Mouse (Mus musculus) liver, embryonic 13.5 days (tissue): Measurements from ENCODE around the gene Spata19. TPM values are rescaled to one million over a fixed set of nuclear protein-coding genes. Genes with fewer than 3 reads are reported as not detected.

Source experiments
- ATAC-seq: fragments of 200-750 bp; cut with Nextera tagmentation; 2 replicates; pipeline ENCODE4 v1.8.0; 2017; ENCODE audit warnings: low read depth, mild to moderate bottlenecking, moderate number of reproducible peaks, moderate library complexity
- DNase-seq: peaks from one replicate; pipeline ENCODE4 v3.0.0; 2022
- H3K27ac ChIP-seq: fragments of 300-500 bp; sonication (generic); 2 replicates; pipeline ENCODE4 v1.5.1; 2015; ENCODE audit warnings: moderate library complexity, mild to moderate bottlenecking, inconsistent platforms
- H3K27me3 ChIP-seq: fragments of 300-500 bp; sonication (generic); 2 replicates; pipeline ENCODE4 v1.6.1; 2015; ENCODE audit warnings: mild to moderate bottlenecking, inconsistent platforms
- H3K36me3 ChIP-seq: fragments of 300-500 bp; sonication (generic); 2 replicates; pipeline ENCODE4 v1.6.1; 2015; ENCODE audit warnings: mild to moderate bottlenecking, inconsistent platforms
- H3K4me1 ChIP-seq: fragments of 300-500 bp; sonication (generic); replicated peaks from 2 replicates; pipeline ENCODE4 v1.6.1; 2015; ENCODE audit warnings: inconsistent platforms
- H3K4me2 ChIP-seq: fragments of 300-500 bp; sonication (generic); 2 replicates; pipeline ENCODE4 v1.6.1; 2015; ENCODE audit warnings: inconsistent platforms, mild to moderate bottlenecking, moderate library complexity
- H3K4me3 ChIP-seq: fragments of 300-500 bp; sonication (generic); replicated peaks from 2 replicates; pipeline ENCODE4 v1.5.1; 2015; ENCODE audit warnings: mild to moderate bottlenecking, inconsistent platforms
- H3K9ac ChIP-seq: fragments of 300-500 bp; sonication (generic); 2 replicates; pipeline ENCODE4 v1.6.1; 2015; ENCODE audit warnings: mild to moderate bottlenecking, inconsistent platforms
- H3K9me3 ChIP-seq: fragments of 300-500 bp; sonication (generic); replicated peaks from 2 replicates; pipeline ENCODE4 v1.6.1; 2016; ENCODE audit warnings: inconsistent platforms
- WGBS: fragments of 180-500 bp; shearing (Covaris S2); methylation state at CpG from one replicate; pipeline ENCODE4 v1.1.7; 2015; ENCODE audit not compliant: insufficient replicate concordance; 5-methylcytosine and 5-hydroxymethylcytosine counted together
- polyA plus RNA-seq: library from polyadenylated mRNA; unstranded; fragments of >200 nt; fragmentation: Nextera tagmentation; extraction: Ambion mirVana; gene quantifications from 2 replicates; pipeline ENCODE4 v1.2.1, GENCODE M21; 2015

The Spata19 gene
- polyA plus RNA-seq, 1 experiment from 2014 or later, result not detected

DNA sequence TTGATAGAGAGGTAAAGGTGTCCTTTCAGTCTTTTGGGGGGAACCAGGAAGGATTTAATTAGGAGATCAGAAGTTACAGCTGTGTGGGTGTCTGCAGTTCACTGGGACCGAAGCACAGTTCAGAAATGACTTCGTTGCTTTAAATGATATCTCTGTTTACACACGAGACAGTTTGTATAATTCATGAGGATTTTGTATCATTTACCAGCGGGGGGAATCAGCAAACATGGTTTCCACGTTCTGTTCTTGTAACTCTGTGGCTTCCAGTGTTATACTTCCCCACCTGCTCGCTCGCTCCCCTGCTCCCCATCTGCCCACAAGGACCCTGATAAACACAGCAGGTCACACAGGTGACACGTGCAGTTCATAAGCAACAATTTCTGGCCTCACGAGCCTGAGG lies 39.3 kb downstream of the Spata19 start:
- no peak for ATAC-seq
- Histone ChIP-seq H3K9me3 (no peaks in the 10 kb centered on the region), H3K36me3 (no peaks in the 10 kb centered on the region), H3K27me3 (no peaks in the 10 kb centered on the region), H3K4me1 (no peaks in the 10 kb centered on the region), H3K27ac (no peak overlapping the region), H3K4me3 (no peak overlapping the region), H3K4me2 (no peak overlapping the region), H3K9ac (no peak overlapping the region)
- WGBS, result 54% methylated on average over 9 of the region's 9 CpGs
- DNase-seq, result no peak

DNA sequence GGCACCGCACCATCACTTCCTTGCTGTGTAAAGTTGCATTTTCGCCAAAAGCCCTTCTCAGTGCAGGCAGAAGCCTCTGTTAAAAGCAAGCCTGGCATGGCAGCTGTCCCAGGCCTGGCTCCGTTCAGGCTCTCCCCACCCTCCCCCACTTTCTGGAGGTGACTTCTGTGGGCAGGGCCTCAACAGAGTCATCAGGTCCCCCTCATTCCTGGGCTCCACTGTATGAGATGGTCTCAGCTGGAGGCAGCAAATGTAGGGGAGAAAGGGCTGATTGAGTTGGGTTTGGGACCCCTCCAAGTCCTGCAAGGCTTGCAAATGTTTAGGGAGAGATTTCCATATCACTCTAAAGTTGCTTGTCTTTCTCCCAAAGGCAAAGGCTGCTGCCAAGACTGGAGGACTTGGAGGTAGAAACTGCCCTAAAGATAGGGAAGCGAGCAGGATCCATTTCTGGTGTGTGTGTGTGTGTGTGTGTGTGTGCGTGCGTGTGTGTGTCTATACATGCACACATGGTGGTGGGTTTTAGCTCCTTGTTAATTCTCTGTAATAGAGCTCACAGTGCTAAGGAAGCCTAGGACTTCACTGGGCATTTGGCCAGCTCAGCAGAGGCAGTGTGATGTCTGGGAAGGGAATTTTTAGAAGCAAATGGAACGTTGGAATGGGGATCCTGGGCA lies 40.9 kb downstream of the Spata19 start:
- H3K27me3 ChIP-seq, result no peaks in the 10 kb centered on the region
- H3K4me3 ChIP-seq, result no peak overlapping the region
- no peak overlapping the region for H3K27ac ChIP-seq
- WGBS, result 54% methylated on average over 7 of the region's 7 CpGs
- DNase-seq (no peak), ATAC-seq (no peak)
- no peak overlapping the region for H3K4me2 ChIP-seq
- no peaks in the 10 kb centered on the region for H3K4me1 ChIP-seq
- no peaks in the 10 kb centered on the region for H3K9me3 ChIP-seq
- H3K9ac ChIP-seq, result no peak overlapping the region
- H3K36me3 ChIP-seq, result no peaks in the 10 kb centered on the region

DNA sequence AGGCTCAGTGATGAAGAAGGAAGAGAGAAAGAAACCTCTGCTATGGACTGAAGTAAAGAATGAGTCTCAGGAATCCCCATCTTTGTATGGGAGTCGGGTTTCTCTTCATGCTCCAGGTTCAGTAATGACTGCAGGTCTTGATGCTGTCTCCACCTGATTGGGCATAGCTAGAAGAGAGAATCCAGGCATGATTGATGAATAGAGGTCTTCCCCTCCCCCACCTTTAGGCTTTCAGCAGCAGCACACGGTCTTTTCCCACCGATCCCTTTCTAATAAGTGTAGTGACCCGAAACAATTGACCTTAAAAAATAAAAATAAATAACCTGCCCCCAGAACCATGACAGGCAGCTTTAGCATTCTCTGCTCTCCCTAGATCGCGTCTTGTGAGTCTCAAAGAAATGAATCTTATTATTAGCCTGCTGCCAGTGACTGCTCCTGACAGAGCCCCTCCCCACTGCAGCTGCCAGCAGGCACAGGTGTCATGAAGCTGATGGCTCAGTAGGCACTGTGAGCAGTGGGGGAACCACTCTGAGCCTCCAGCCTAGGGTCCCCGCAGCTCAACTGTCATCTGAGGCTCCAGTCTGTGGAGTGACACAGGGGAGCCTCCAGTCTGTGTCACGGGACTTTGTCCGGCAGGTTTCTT lies 53.3 kb downstream of the Spata19 start:
- DNase-seq (no peak), ATAC-seq (no peak)
- H3K27ac ChIP-seq, result no peak overlapping the region
- H3K4me1 ChIP-seq, result no peaks in the 10 kb centered on the region
- H3K27me3 ChIP-seq, result no peaks in the 10 kb centered on the region
- no peaks in the 10 kb centered on the region for H3K36me3 ChIP-seq
- H3K4me3 ChIP-seq, result no peak overlapping the region
- H3K9ac ChIP-seq, result no peak overlapping the region
- WGBS, result 59% methylated on average over 9 of the region's 9 CpGs
- H3K9me3 ChIP-seq, result no peaks in the 10 kb centered on the region
- H3K4me2 ChIP-seq, result no peak overlapping the region

Other genes with a start within 250 kb of the Spata19 start
- gene Jam3, start 241.4 kb upstream of the Spata19 start, polyA plus RNA-seq, result 5.7 and 7.1 TPM in 2 replicates
- 0.13 and 0.14 TPM in 2 replicates for gene Igsf9b, start 97.6 kb upstream of the Spata19 start, polyA plus RNA-seq